Mouse (Mus musculus): ENCODE results near the gene Kcnb1. TPM values are rescaled to one million over a fixed set of nuclear protein-coding genes. Genes with fewer than 3 reads are reported as not detected.

Kcnb1 gene
- polyA plus RNA-seq, 1 experiment from 2014 or later = 0.96 TPM

- WGBS = 85% methylated on average over 10 of the region's 10 CpGs
- Histone ChIP-seq H3K27ac (ENCODE audit: low read depth, low read length) (no peak overlapping the region), H3K4me1 (ENCODE audit: control insufficient read depth, insufficient read depth, low read length) (no peaks in the 10 kb centered on the region), H3K9me3 (ENCODE audit: control insufficient read depth, low read length) (no peaks in the 10 kb centered on the region), H3K4me3 (ENCODE audit: low read depth, low read length) (no peak overlapping the region), H3K36me3 (ENCODE audit: control insufficient read depth, insufficient read depth, low read length) (no peaks in the 10 kb centered on the region), H3K27me3 (ENCODE audit: control insufficient read depth, insufficient read depth, low read length) (no peaks in the 10 kb centered on the region), H3K4me2 (no peak overlapping the region), H3K9ac (ENCODE audit: low read length) (no peak overlapping the region)
- DNase-seq (ENCODE audit: low spot score, missing footprints) (no peak), ATAC-seq (ENCODE audit: low FRiP score) (no peak)
Observed at GRCm38 (mm10) chr2:167118046-167118445, 71.9 kb downstream of the Kcnb1 start.

- Histone ChIP-seq H3K27ac (ENCODE audit: low read depth, low read length) (no peak overlapping the region), H3K4me2 (no peak overlapping the region), H3K4me1 (ENCODE audit: control insufficient read depth, insufficient read depth, low read length) (peaks cover 5% of the 10 kb centered on the region; the same call in 1 of the 2 replicates), H3K9me3 (ENCODE audit: control insufficient read depth, low read length) (no peaks in the 10 kb centered on the region), H3K4me3 (ENCODE audit: low read depth, low read length) (no peak overlapping the region), H3K36me3 (ENCODE audit: control insufficient read depth, insufficient read depth, low read length) (no peaks in the 10 kb centered on the region), H3K9ac (ENCODE audit: low read length) (no peak overlapping the region; the same call in 1 of the 2 replicates), H3K27me3 (ENCODE audit: control insufficient read depth, insufficient read depth, low read length) (no peaks in the 10 kb centered on the region)
- WGBS = 46% methylated on average over 6 of the region's 6 CpGs
- ATAC-seq (ENCODE audit: low FRiP score) = 0 out of 2 replicates have a peak, but pooled peaks have one; percentile 5
- peak; percentile 99 for DNase-seq (ENCODE audit: low spot score, missing footprints)
Observed at GRCm38 (mm10) chr2:167112737-167113136, 77.2 kb downstream of the Kcnb1 start.

GRCm38 (mm10) chr2:167112259-167112658 lies 77.7 kb downstream of the Kcnb1 start:
- no peak overlapping the region for H3K4me3 ChIP-seq (ENCODE audit: low read depth, low read length)
- H3K27me3 ChIP-seq (ENCODE audit: control insufficient read depth, insufficient read depth, low read length) = no peaks in the 10 kb centered on the region
- H3K4me2 ChIP-seq = no peak overlapping the region
- no peak overlapping the region; the same call in 1 of the 2 replicates for H3K9ac ChIP-seq (ENCODE audit: low read length)
- no peaks in the 10 kb centered on the region for H3K9me3 ChIP-seq (ENCODE audit: control insufficient read depth, low read length)
- DNase-seq (ENCODE audit: low spot score, missing footprints) = no peak
- ATAC-seq (ENCODE audit: low FRiP score) = peak; percentile 65; the same call in 1 of the 2 replicates
- peaks cover 5% of the 10 kb centered on the region; the same call in 1 of the 2 replicates for H3K4me1 ChIP-seq (ENCODE audit: control insufficient read depth, insufficient read depth, low read length)
- 27% methylated on average over 7 of the region's 7 CpGs for WGBS
- no peaks in the 10 kb centered on the region for H3K36me3 ChIP-seq (ENCODE audit: control insufficient read depth, insufficient read depth, low read length)
- H3K27ac ChIP-seq (ENCODE audit: low read depth, low read length) = no peak overlapping the region

- no peak overlapping the region for H3K4me3 ChIP-seq (ENCODE audit: low read depth, low read length)
- no peak for DNase-seq (ENCODE audit: low spot score, missing footprints)
- 85% methylated on average over 8 of the region's 8 CpGs for WGBS
- no peak for ATAC-seq (ENCODE audit: low FRiP score)
- no peak overlapping the region for H3K4me2 ChIP-seq
- no peaks in the 10 kb centered on the region for H3K9me3 ChIP-seq (ENCODE audit: control insufficient read depth, low read length)
- no peaks in the 10 kb centered on the region for H3K27me3 ChIP-seq (ENCODE audit: control insufficient read depth, insufficient read depth, low read length)
- H3K9ac ChIP-seq (ENCODE audit: low read length) = no peak overlapping the region
- H3K36me3 ChIP-seq (ENCODE audit: control insufficient read depth, insufficient read depth, low read length) = no peaks in the 10 kb centered on the region
- no peak overlapping the region for H3K27ac ChIP-seq (ENCODE audit: low read depth, low read length)
- peaks cover 5% of the 10 kb centered on the region; the same call in 1 of the 2 replicates for H3K4me1 ChIP-seq (ENCODE audit: control insufficient read depth, insufficient read depth, low read length)
Observed at GRCm38 (mm10) chr2:167109506-167109905, 80.4 kb downstream of the Kcnb1 start.

- 91% methylated on average over 7 of the region's 7 CpGs for WGBS
- H3K4me3 ChIP-seq (ENCODE audit: low read depth, low read length) = no peak overlapping the region
- no peaks in the 10 kb centered on the region for H3K4me1 ChIP-seq (ENCODE audit: control insufficient read depth, insufficient read depth, low read length)
- H3K9me3 ChIP-seq (ENCODE audit: control insufficient read depth, low read length) = no peaks in the 10 kb centered on the region
- DNase-seq (ENCODE audit: low spot score, missing footprints) (no peak), ATAC-seq (ENCODE audit: low FRiP score) (no peak)
- no peak overlapping the region for H3K9ac ChIP-seq (ENCODE audit: low read length)
- no peak overlapping the region for H3K27ac ChIP-seq (ENCODE audit: low read depth, low read length)
- H3K4me2 ChIP-seq = no peak overlapping the region
- H3K36me3 ChIP-seq (ENCODE audit: control insufficient read depth, insufficient read depth, low read length) = no peaks in the 10 kb centered on the region
- H3K27me3 ChIP-seq (ENCODE audit: control insufficient read depth, insufficient read depth, low read length) = no peaks in the 10 kb centered on the region
Observed at GRCm38 (mm10) chr2:167103546-167103945, 86.4 kb downstream of the Kcnb1 start.

GRCm38 (mm10) chr2:167101743-167102441 lies 88.1 kb downstream of the Kcnb1 start:
- Histone ChIP-seq H3K27ac (ENCODE audit: low read depth, low read length) (no peak overlapping the region), H3K4me2 (no peak overlapping the region), H3K4me1 (ENCODE audit: control insufficient read depth, insufficient read depth, low read length) (no peaks in the 10 kb centered on the region), H3K9me3 (ENCODE audit: control insufficient read depth, low read length) (no peaks in the 10 kb centered on the region), H3K27me3 (ENCODE audit: control insufficient read depth, insufficient read depth, low read length) (no peaks in the 10 kb centered on the region), H3K36me3 (ENCODE audit: control insufficient read depth, insufficient read depth, low read length) (no peaks in the 10 kb centered on the region), H3K4me3 (ENCODE audit: low read depth, low read length) (no peak overlapping the region), H3K9ac (ENCODE audit: low read length) (no peak overlapping the region)
- ATAC-seq (ENCODE audit: low FRiP score) = no peak
- no peak for DNase-seq (ENCODE audit: low spot score, missing footprints)
- 79% methylated on average over 17 of the region's 17 CpGs for WGBS

- Histone ChIP-seq H3K9me3 (ENCODE audit: control insufficient read depth, low read length) (no peaks in the 10 kb centered on the region), H3K36me3 (ENCODE audit: control insufficient read depth, insufficient read depth, low read length) (no peaks in the 10 kb centered on the region), H3K4me3 (ENCODE audit: low read depth, low read length) (no peak overlapping the region), H3K4me2 (no peak overlapping the region), H3K4me1 (ENCODE audit: control insufficient read depth, insufficient read depth, low read length) (no peaks in the 10 kb centered on the region), H3K9ac (ENCODE audit: low read length) (no peak overlapping the region), H3K27ac (ENCODE audit: low read depth, low read length) (no peak overlapping the region), H3K27me3 (ENCODE audit: control insufficient read depth, insufficient read depth, low read length) (no peaks in the 10 kb centered on the region)
- DNase-seq (ENCODE audit: low spot score, missing footprints) = no peak
- ATAC-seq (ENCODE audit: low FRiP score) = no peak
- 90% methylated on average over 4 of the region's 4 CpGs for WGBS
Observed at GRCm38 (mm10) chr2:167094688-167095087, 95.3 kb downstream of the Kcnb1 start.

GRCm38 (mm10) chr2:167093171-167093900 lies 96.6 kb downstream of the Kcnb1 start:
- no peaks in the 10 kb centered on the region for H3K4me1 ChIP-seq (ENCODE audit: control insufficient read depth, insufficient read depth, low read length)
- H3K4me3 ChIP-seq (ENCODE audit: low read depth, low read length) = no peak overlapping the region
- no peaks in the 10 kb centered on the region for H3K27me3 ChIP-seq (ENCODE audit: control insufficient read depth, insufficient read depth, low read length)
- H3K27ac ChIP-seq (ENCODE audit: low read depth, low read length) = no peak overlapping the region
- no peak overlapping the region for H3K4me2 ChIP-seq
- H3K9ac ChIP-seq (ENCODE audit: low read length) = no peak overlapping the region
- 92% methylated on average over 13 of the region's 13 CpGs for WGBS
- no peak for DNase-seq (ENCODE audit: low spot score, missing footprints)
- H3K9me3 ChIP-seq (ENCODE audit: control insufficient read depth, low read length) = no peaks in the 10 kb centered on the region
- ATAC-seq (ENCODE audit: low FRiP score) = no peak
- H3K36me3 ChIP-seq (ENCODE audit: control insufficient read depth, insufficient read depth, low read length) = no peaks in the 10 kb centered on the region

- Histone ChIP-seq H3K36me3 (ENCODE audit: control insufficient read depth, insufficient read depth, low read length) (no peaks in the 10 kb centered on the region), H3K4me3 (ENCODE audit: low read depth, low read length) (no peak overlapping the region), H3K9me3 (ENCODE audit: control insufficient read depth, low read length) (no peaks in the 10 kb centered on the region), H3K27me3 (ENCODE audit: control insufficient read depth, insufficient read depth, low read length) (no peaks in the 10 kb centered on the region), H3K9ac (ENCODE audit: low read length) (no peak overlapping the region), H3K27ac (ENCODE audit: low read depth, low read length) (no peak overlapping the region), H3K4me2 (no peak overlapping the region), H3K4me1 (ENCODE audit: control insufficient read depth, insufficient read depth, low read length) (no peaks in the 10 kb centered on the region)
- no peak for ATAC-seq (ENCODE audit: low FRiP score)
- 74% methylated on average over 1 of the region's 1 CpGs for WGBS
- peak; percentile 56 for DNase-seq (ENCODE audit: low spot score, missing footprints)
Observed at GRCm38 (mm10) chr2:167090271-167090670, 99.7 kb downstream of the Kcnb1 start.

Data from midbrain, embryonic 11.5 days (tissue).